Mouse (Mus musculus) cerebellum, postnatal 14 days (tissue): ENCODE measurements around the gene Gm28171.
"Not testable (repeated sequence)": the region's sequence is repeated elsewhere in the genome, so short reads cannot be mapped to it uniquely, and the experiment has no call there.

Source experiments
- DNase-seq, 2 experiments: peaks; one replicate each; pipeline ENCODE4 v3.0.0; 2021; ENCODE audit warnings: mixed read lengths in 2 of 2

Gene Gm28171

GRCm38 (mm10) chrY:5793095-5793494 lies at the start of gene Gm28171:
Gm28171 (plus strand) TSS chrY:5793395.
- DNase-seq = not testable (repeated sequence)
